Mouse (Mus musculus): ENCODE data around the gene Ank3. TPM values are rescaled to one million over a fixed set of nuclear protein-coding genes. Genes with fewer than 3 reads are reported as not detected.

Ank3 gene
- polyA plus RNA-seq, 1 experiment: 9.3 TPM

- Histone ChIP-seq H3K27me3 (ENCODE audit: control insufficient read depth, insufficient read depth, low read length) (no peaks in the 10 kb centered on the region), H3K4me3 (ENCODE audit: low read depth, low read length) (no peak overlapping the region), H3K27ac (ENCODE audit: insufficient read depth, low read depth, low read length) (no peak overlapping the region), H3K36me3 (ENCODE audit: control insufficient read depth, insufficient read depth, low read length) (no peaks in the 10 kb centered on the region), H3K4me1 (ENCODE audit: control insufficient read depth, insufficient read depth, insufficient read length, low read length) (no peaks in the 10 kb centered on the region)
- TF ChIP-seq POLR2A (IDR thresholded peaks at IDR 0.05; ENCODE audit: low read depth, low read length) (no peak), CTCF (IDR thresholded peaks at IDR 0.05; ENCODE audit: extremely low read depth, insufficient read length, insufficient replicate concordance, low read depth, low read length) (no peak)
- WGBS: 68% methylated on average over 7 of the region's 7 CpGs
Observed at GRCm38 (mm10) chr10:69620692-69621382, 222.3 kb downstream of the Ank3 start.

- no peak for TF ChIP-seq CTCF (IDR thresholded peaks at IDR 0.05; ENCODE audit: extremely low read depth, insufficient read length, insufficient replicate concordance, low read depth, low read length)
- no peak for TF ChIP-seq POLR2A (IDR thresholded peaks at IDR 0.05; ENCODE audit: low read depth, low read length)
- no peaks in the 10 kb centered on the region for H3K36me3 ChIP-seq (ENCODE audit: control insufficient read depth, insufficient read depth, low read length)
- WGBS: 88% methylated on average over 3 of the region's 3 CpGs
Observed at GRCm38 (mm10) chr10:69627767-69628166, 229.2 kb downstream of the Ank3 start.

GRCm38 (mm10) chr10:69628743-69629142 lies 230.2 kb downstream of the Ank3 start:
- H3K27me3 ChIP-seq (ENCODE audit: control insufficient read depth, insufficient read depth, low read length): no peaks in the 10 kb centered on the region
- no peak overlapping the region for H3K4me3 ChIP-seq (ENCODE audit: low read depth, low read length)
- no peak for TF ChIP-seq POLR2A (IDR thresholded peaks at IDR 0.05; ENCODE audit: low read depth, low read length)
- TF ChIP-seq CTCF (IDR thresholded peaks at IDR 0.05; ENCODE audit: extremely low read depth, insufficient read length, insufficient replicate concordance, low read depth, low read length): no peak
- no peak overlapping the region for H3K27ac ChIP-seq (ENCODE audit: insufficient read depth, low read depth, low read length)
- WGBS: 61% methylated on average over 6 of the region's 6 CpGs
- H3K4me1 ChIP-seq (ENCODE audit: control insufficient read depth, insufficient read depth, insufficient read length, low read length): no peaks in the 10 kb centered on the region
- no peaks in the 10 kb centered on the region for H3K36me3 ChIP-seq (ENCODE audit: control insufficient read depth, insufficient read depth, low read length)

More at GRCm38 (mm10) chr10:69627767-69628166, 229.2 kb downstream of the Ank3 start:
- Histone ChIP-seq H3K4me3 (ENCODE audit: low read depth, low read length) (no peak overlapping the region), H3K27me3 (ENCODE audit: control insufficient read depth, insufficient read depth, low read length) (no peaks in the 10 kb centered on the region), H3K27ac (ENCODE audit: insufficient read depth, low read depth, low read length) (no peak overlapping the region), H3K4me1 (ENCODE audit: control insufficient read depth, insufficient read depth, insufficient read length, low read length) (no peaks in the 10 kb centered on the region)

GRCm38 (mm10) chr10:69630802-69631388 lies 232.3 kb downstream of the Ank3 start:
- TF ChIP-seq CTCF (IDR thresholded peaks at IDR 0.05; ENCODE audit: extremely low read depth, insufficient read length, insufficient replicate concordance, low read depth, low read length) (no peak), POLR2A (IDR thresholded peaks at IDR 0.05; ENCODE audit: low read depth, low read length) (no peak)
- Histone ChIP-seq H3K4me1 (ENCODE audit: control insufficient read depth, insufficient read depth, insufficient read length, low read length) (no peaks in the 10 kb centered on the region), H3K27ac (ENCODE audit: insufficient read depth, low read depth, low read length) (no peak overlapping the region), H3K36me3 (ENCODE audit: control insufficient read depth, insufficient read depth, low read length) (no peaks in the 10 kb centered on the region), H3K27me3 (ENCODE audit: control insufficient read depth, insufficient read depth, low read length) (no peaks in the 10 kb centered on the region), H3K4me3 (ENCODE audit: low read depth, low read length) (no peak overlapping the region)
- 47% methylated on average over 7 of the region's 7 CpGs for WGBS

GRCm38 (mm10) chr10:69632885-69633284 lies 234.3 kb downstream of the Ank3 start:
- no peaks in the 10 kb centered on the region for H3K4me1 ChIP-seq (ENCODE audit: control insufficient read depth, insufficient read depth, insufficient read length, low read length)
- no peaks in the 10 kb centered on the region for H3K36me3 ChIP-seq (ENCODE audit: control insufficient read depth, insufficient read depth, low read length)
- TF ChIP-seq POLR2A (IDR thresholded peaks at IDR 0.05; ENCODE audit: low read depth, low read length) (no peak), CTCF (IDR thresholded peaks at IDR 0.05; ENCODE audit: extremely low read depth, insufficient read length, insufficient replicate concordance, low read depth, low read length) (no peak)
- H3K27ac ChIP-seq (ENCODE audit: insufficient read depth, low read depth, low read length): no peak overlapping the region
- 87% methylated on average over 8 of the region's 8 CpGs for WGBS
- no peak overlapping the region for H3K4me3 ChIP-seq (ENCODE audit: low read depth, low read length)
- H3K27me3 ChIP-seq (ENCODE audit: control insufficient read depth, insufficient read depth, low read length): no peaks in the 10 kb centered on the region

GRCm38 (mm10) chr10:69634891-69635290 lies 236.3 kb downstream of the Ank3 start:
- no peak overlapping the region for H3K4me3 ChIP-seq (ENCODE audit: low read depth, low read length)
- WGBS: 85% methylated on average over 5 of the region's 5 CpGs
- H3K36me3 ChIP-seq (ENCODE audit: control insufficient read depth, insufficient read depth, low read length): no peaks in the 10 kb centered on the region
- TF ChIP-seq POLR2A (IDR thresholded peaks at IDR 0.05; ENCODE audit: low read depth, low read length) (no peak), CTCF (IDR thresholded peaks at IDR 0.05; ENCODE audit: extremely low read depth, insufficient read length, insufficient replicate concordance, low read depth, low read length) (no peak)
- H3K27me3 ChIP-seq (ENCODE audit: control insufficient read depth, insufficient read depth, low read length): no peaks in the 10 kb centered on the region
- no peaks in the 10 kb centered on the region for H3K4me1 ChIP-seq (ENCODE audit: control insufficient read depth, insufficient read depth, insufficient read length, low read length)
- no peak overlapping the region for H3K27ac ChIP-seq (ENCODE audit: insufficient read depth, low read depth, low read length)

- H3K36me3 ChIP-seq (ENCODE audit: control insufficient read depth, insufficient read depth, low read length): no peaks in the 10 kb centered on the region
- TF ChIP-seq CTCF (IDR thresholded peaks at IDR 0.05; ENCODE audit: extremely low read depth, insufficient read length, insufficient replicate concordance, low read depth, low read length) (no peak), POLR2A (IDR thresholded peaks at IDR 0.05; ENCODE audit: low read depth, low read length) (no peak)
- 52% methylated on average over 11 of the region's 11 CpGs for WGBS
- H3K27me3 ChIP-seq (ENCODE audit: control insufficient read depth, insufficient read depth, low read length): no peaks in the 10 kb centered on the region
- H3K4me1 ChIP-seq (ENCODE audit: control insufficient read depth, insufficient read depth, insufficient read length, low read length): no peaks in the 10 kb centered on the region
- H3K27ac ChIP-seq (ENCODE audit: insufficient read depth, low read depth, low read length): no peak overlapping the region
- H3K4me3 ChIP-seq (ENCODE audit: low read depth, low read length): no peak overlapping the region
Observed at GRCm38 (mm10) chr10:69635910-69636656, 237.5 kb downstream of the Ank3 start.
